ENCODE assay signal across 9 mouse cellular contexts in genomic region chr7:25380392-25381283, GRCm38 (mm10). TPM values are rescaled to one million over a fixed set of nuclear protein-coding genes. Genes with fewer than 3 reads are reported as not detected.
DNase-seq lines count a peak whose midpoint lies in the region; ATAC-seq and TF ChIP-seq lines count a peak whose summit lies in the region.
"Had no signal": no experiment of that assay in that cellular context is flagged by ENCODE, and none has a peak within 500 bp of the region (broad histone marks: within the 10 kb centered on the region; RNA-seq: fewer than 3 reads in every experiment).

No protein-coding gene starts in this region.

- ATAC-seq in midbrain, embryonic 15.5 days (replicated peaks): no peak
- ATAC-seq in liver, postnatal 0 days: peak; percentile 30

- H3K9me3 ChIP-seq in midbrain, embryonic 10.5 days (replicated peaks): no peaks in the 10 kb centered on the region
- H3K9me3 ChIP-seq in midbrain, embryonic 15.5 days: no peaks in the 10 kb centered on the region
- H3K9me3 ChIP-seq in liver, postnatal 0 days (ENCODE audit: low read length): no peaks in the 10 kb centered on the region

- peak; percentile 37 for DNase-seq in adrenal gland, postnatal 10 days
- no peak for DNase-seq in adrenal gland, adult 8-10 months
- no peak for DNase-seq in midbrain, embryonic 10.5 days (ENCODE audit: low spot score)
- DNase-seq in liver, postnatal 0 days: no peak
- DNase-seq in thymus, postnatal 4 days: peak; percentile 50
- DNase-seq in frontal cortex, postnatal 14 days (ENCODE audit: low spot score in 2 of 2): no peak
- DNase-seq in urinary bladder, postnatal 36 days (ENCODE audit: low spot score in 2 of 2): no peak

- H3K27ac ChIP-seq in midbrain, embryonic 10.5 days (replicated peaks): peak overlapping the region; percentile 81; the same call in 1 of the 2 replicates
- H3K27ac ChIP-seq in midbrain, embryonic 15.5 days: no peak overlapping the region
- no peak overlapping the region for H3K27ac ChIP-seq in liver, postnatal 0 days (ENCODE audit: low read depth)

- H3K27me3 ChIP-seq in midbrain, embryonic 10.5 days (ENCODE audit: low read depth, poor library complexity, severe bottlenecking): peaks cover 52% of the 10 kb centered on the region
- H3K27me3 ChIP-seq in midbrain, embryonic 15.5 days (replicated peaks): peaks cover 7% of the 10 kb centered on the region; the same call in 1 of the 2 replicates
- no peaks in the 10 kb centered on the region for H3K27me3 ChIP-seq in liver, postnatal 0 days (ENCODE audit: insufficient read depth, low read length)

- H3K4me2 ChIP-seq in midbrain, embryonic 15.5 days: no peak overlapping the region
- peak overlapping the region; percentile 71 for H3K4me2 ChIP-seq in liver, postnatal 0 days (ENCODE audit: low read depth, low read length)

- peaks cover 26% of the 10 kb centered on the region for H3K36me3 ChIP-seq in midbrain, embryonic 10.5 days
- peaks cover 5% of the 10 kb centered on the region; the same call in 1 of the 2 replicates for H3K36me3 ChIP-seq in midbrain, embryonic 15.5 days (replicated peaks)
- peaks cover 45% of the 10 kb centered on the region for H3K36me3 ChIP-seq in liver, postnatal 0 days (replicated peaks; ENCODE audit: insufficient read depth, low read length)

- no peak for TF ChIP-seq EP300 in liver, postnatal 0 days (IDR thresholded peaks at IDR 0.05; ENCODE audit: low read depth)

- no peak overlapping the region for H3K9ac ChIP-seq in midbrain, embryonic 15.5 days
- no peak overlapping the region for H3K9ac ChIP-seq in liver, postnatal 0 days (replicated peaks)

- WGBS in midbrain, embryonic 10.5 days: 58% methylated on average over 18 of the region's 18 CpGs
- WGBS in midbrain, embryonic 15.5 days: 60% methylated on average over 18 of the region's 18 CpGs
- WGBS in liver, postnatal 0 days (ENCODE audit: insufficient replicate concordance): 56% methylated on average over 18 of the region's 18 CpGs

- peaks cover 34% of the 10 kb centered on the region for H3K4me1 ChIP-seq in midbrain, embryonic 10.5 days
- H3K4me1 ChIP-seq in midbrain, embryonic 15.5 days: peaks cover 24% of the 10 kb centered on the region
- H3K4me1 ChIP-seq in liver, postnatal 0 days (ENCODE audit: insufficient read depth): peaks cover 26% of the 10 kb centered on the region

- 0 out of 2 replicates have a peak, but pooled peaks have one; percentile 6 for TF ChIP-seq CTCF in liver, postnatal 0 days (IDR thresholded peaks at IDR 0.05; ENCODE audit: low read depth)

- peak overlapping the region; percentile 63 for H3K4me3 ChIP-seq in midbrain, embryonic 10.5 days
- H3K4me3 ChIP-seq in midbrain, embryonic 15.5 days: no peak overlapping the region
- no peak overlapping the region for H3K4me3 ChIP-seq in liver, postnatal 0 days (ENCODE audit: low read depth, low read length)

RNA-seq across cellular contexts. Expression of gene Cnfn, which starts 11.1 kb away (rescaled TPM):
- not detected for total RNA-seq in adrenal gland, postnatal 10 days (2021)
- total RNA-seq in adrenal gland, adult 8-10 months (2022): not detected
- polyA plus RNA-seq in midbrain, embryonic 10.5 days (2016; fragmentation: Nextera tagmentation; extraction: Ambion mirVana): not detected in 2 replicates
- not detected in 2 replicates for polyA plus RNA-seq in midbrain, embryonic 15.5 days (2015; fragmentation: Nextera tagmentation; extraction: Ambion mirVana)
- not detected in 2 replicates for polyA plus RNA-seq in liver, postnatal 0 days (2015; fragmentation: Nextera tagmentation; extraction: Ambion mirVana)
- polyA plus RNA-seq: brain, embryonic 14.5 days had no signal

RNA-seq across cellular contexts. Expression of gene Lipe, which starts 17.9 kb away (rescaled TPM):
- total RNA-seq in adrenal gland, postnatal 10 days (2021): 100 to 1,000 TPM; 391 to 441 TPM
- 100 to 1,000 TPM; 157 to 290 (median 256) TPM for total RNA-seq in adrenal gland, adult 8-10 months (2022)
- 4.7 and 7.0 TPM in 2 replicates for polyA plus RNA-seq in midbrain, embryonic 10.5 days (2016; fragmentation: Nextera tagmentation; extraction: Ambion mirVana)
- polyA plus RNA-seq in midbrain, embryonic 15.5 days (2015; fragmentation: Nextera tagmentation; extraction: Ambion mirVana): 10.5 and 12.7 TPM in 2 replicates
- polyA plus RNA-seq in liver, postnatal 0 days (2015; fragmentation: Nextera tagmentation; extraction: Ambion mirVana): 5.2 and 5.5 TPM in 2 replicates

RNA-seq across cellular contexts. Expression of gene Cxcl17, which starts 32.0 kb away (rescaled TPM):
- not detected for total RNA-seq in adrenal gland, postnatal 10 days (2021)
- not detected for total RNA-seq in adrenal gland, adult 8-10 months (2022)
- polyA plus RNA-seq in midbrain, embryonic 10.5 days (2016; fragmentation: Nextera tagmentation; extraction: Ambion mirVana): 0.31 and 0.37 TPM in 2 replicates
- polyA plus RNA-seq in midbrain, embryonic 15.5 days (2015; fragmentation: Nextera tagmentation; extraction: Ambion mirVana): 0.79 and 0.93 TPM in 2 replicates
- polyA plus RNA-seq in liver, postnatal 0 days (2015; fragmentation: Nextera tagmentation; extraction: Ambion mirVana): not detected in 2 replicates
- polyA plus RNA-seq: brain, embryonic 14.5 days had no signal

Comparison
In these comparisons a context has a peak if more than half of its experiments do, and no peak if none do; other contexts are left out.
1. DNase-seq: peak in adrenal gland, postnatal 10 days (single experiment) and thymus, postnatal 4 days (single experiment); none in adrenal gland, adult 8-10 months (single experiment), midbrain, embryonic 10.5 days (single experiment), liver, postnatal 0 days (single experiment), frontal cortex, postnatal 14 days (0 of 2) and urinary bladder, postnatal 36 days (0 of 2).